28 mouse cellular contexts compared by ENCODE assay signal in the genomic region with DNA sequence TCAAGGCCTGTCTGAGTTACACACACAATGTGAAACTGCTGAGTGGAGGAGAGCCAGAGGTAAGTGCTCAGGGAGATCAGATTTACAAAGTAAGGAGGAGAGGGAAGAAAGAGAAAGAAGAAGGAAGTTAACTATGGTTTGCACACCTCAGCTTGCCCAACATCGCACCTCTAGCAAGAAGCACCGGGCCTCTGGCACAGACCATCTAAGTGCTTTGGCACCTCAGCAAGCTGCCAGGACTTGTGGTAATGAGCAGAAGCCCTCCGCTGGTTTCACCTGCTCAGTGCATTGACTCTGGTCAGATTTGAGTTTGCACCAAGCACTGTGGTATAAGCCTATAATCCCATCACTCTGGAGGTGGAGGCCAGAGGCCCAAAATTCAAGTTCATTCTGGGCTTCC.
DNase-seq lines count a peak whose midpoint lies in the region; ATAC-seq and TF ChIP-seq lines count a peak whose summit lies in the region.
"Had no signal": no experiment of that assay in that cellular context is flagged by ENCODE, and none has a peak within 500 bp of the region (broad histone marks: within the 10 kb centered on the region; RNA-seq: fewer than 3 reads in every experiment).

No protein-coding gene starts in this region.

- no peak for ATAC-seq in intestine, embryonic 16.5 days
- no peak for ATAC-seq in intestine, embryonic 15.5 days
- ATAC-seq in kidney, embryonic 15.5 days (replicated peaks; ENCODE audit: low FRiP score) = no peak
- ATAC-seq in kidney, postnatal 0 days (replicated peaks; ENCODE audit: low FRiP score, low read depth) = no peak
- ATAC-seq: activated CD4-positive, CD25-positive, alpha-beta regulatory T cell, adult 4 months; CD4-positive, CD25-positive, alpha-beta regulatory T cell, adult 4 months; forebrain, embryonic 14.5 days; Patski had no signal

- no peaks in the 10 kb centered on the region for H3K9me3 ChIP-seq in intestine, embryonic 16.5 days (ENCODE audit: control insufficient read depth, low read length)
- no peaks in the 10 kb centered on the region for H3K9me3 ChIP-seq in intestine, embryonic 15.5 days
- no peaks in the 10 kb centered on the region for H3K9me3 ChIP-seq in kidney, embryonic 15.5 days (replicated peaks)
- H3K9me3 ChIP-seq in kidney, postnatal 0 days (replicated peaks; ENCODE audit: low read length) = no peaks in the 10 kb centered on the region
- H3K9me3 ChIP-seq: embryonic facial prominence, embryonic 13.5 days; embryonic facial prominence, embryonic 15.5 days; forebrain, embryonic 10.5 days; forebrain, embryonic 12.5 days; G1E had no signal

- DNase-seq in kidney, postnatal 4 days = no peak
- DNase-seq in kidney, postnatal 0 days (ENCODE audit: low spot score) = no peak
- DNase-seq in kidney, adult 8-10 months = no peak
- DNase-seq in natural killer cell, adult 2 months (ENCODE audit: low spot score in 2 of 2) = peak; percentile 34 to 52
- DNase-seq in adrenal gland, adult 2 months = no peak
- DNase-seq: adrenal gland, postnatal 10 days; adrenal gland, postnatal 25 days; B cell, adult 2 months; cerebellum, adult 11 months; cerebellum, adult 18-20 months; cerebellum, adult 8-10 months; cerebellum, adult 9-11 months; cerebellum, postnatal 14 days; cerebellum, postnatal 36 days; embryo, embryonic 11 days had no signal

- H3K4me1 ChIP-seq in intestine, embryonic 16.5 days (ENCODE audit: control insufficient read depth, insufficient read depth, low read length) = peaks cover 4% of the 10 kb centered on the region; the same call in 1 of the 2 replicates
- peaks cover 7% of the 10 kb centered on the region; the same call in 1 of the 2 replicates for H3K4me1 ChIP-seq in intestine, embryonic 15.5 days (replicated peaks)
- H3K4me1 ChIP-seq in kidney, embryonic 15.5 days = peaks cover 58% of the 10 kb centered on the region
- peaks cover 10% of the 10 kb centered on the region for H3K4me1 ChIP-seq in kidney, postnatal 0 days (replicated peaks; ENCODE audit: insufficient read depth, low read length)
- H3K4me1 ChIP-seq: forebrain, embryonic 12.5 days had no signal

- H3K27ac ChIP-seq in intestine, embryonic 16.5 days (ENCODE audit: low read length) = no peak overlapping the region
- no peak overlapping the region for H3K27ac ChIP-seq in intestine, embryonic 15.5 days
- H3K27ac ChIP-seq in kidney, embryonic 15.5 days = peak overlapping the region; percentile 75
- H3K27ac ChIP-seq in kidney, postnatal 0 days = peak overlapping the region; percentile 60
- H3K27ac ChIP-seq: embryonic facial prominence, embryonic 13.5 days; embryonic facial prominence, embryonic 15.5 days; forebrain, embryonic 10.5 days; forebrain, embryonic 12.5 days had no signal

- 0 out of 2 replicates have a peak overlapping the region, but pooled peaks have one; percentile 15 for H3K9ac ChIP-seq in intestine, embryonic 16.5 days (ENCODE audit: low read depth, low read length)
- no peak overlapping the region for H3K9ac ChIP-seq in intestine, embryonic 15.5 days
- H3K9ac ChIP-seq in kidney, embryonic 15.5 days = no peak overlapping the region
- H3K9ac ChIP-seq in kidney, postnatal 0 days (ENCODE audit: low read depth, low read length) = no peak overlapping the region
- H3K9ac ChIP-seq: embryonic facial prominence, embryonic 13.5 days; embryonic facial prominence, embryonic 15.5 days; forebrain, embryonic 12.5 days had no signal

- no peaks in the 10 kb centered on the region for H3K36me3 ChIP-seq in intestine, embryonic 16.5 days (ENCODE audit: control insufficient read depth, insufficient read depth, low read length)
- no peaks in the 10 kb centered on the region for H3K36me3 ChIP-seq in intestine, embryonic 15.5 days
- no peaks in the 10 kb centered on the region for H3K36me3 ChIP-seq in kidney, embryonic 15.5 days
- no peaks in the 10 kb centered on the region for H3K36me3 ChIP-seq in kidney, postnatal 0 days (ENCODE audit: insufficient read depth, low read length)
- H3K36me3 ChIP-seq: embryonic facial prominence, embryonic 13.5 days; embryonic facial prominence, embryonic 15.5 days; forebrain, embryonic 10.5 days; forebrain, embryonic 12.5 days; G1E had no signal

- H3K4me3 ChIP-seq in intestine, embryonic 16.5 days (ENCODE audit: low read length) = no peak overlapping the region
- H3K4me3 ChIP-seq in intestine, embryonic 15.5 days (replicated peaks) = no peak overlapping the region
- no peak overlapping the region for H3K4me3 ChIP-seq in kidney, embryonic 15.5 days (replicated peaks)
- H3K4me3 ChIP-seq in kidney, postnatal 0 days (replicated peaks; ENCODE audit: low read depth, low read length) = no peak overlapping the region
- H3K4me3 ChIP-seq: embryonic facial prominence, embryonic 13.5 days; embryonic facial prominence, embryonic 15.5 days; erythroblast, embryonic 14.5 days; forebrain, embryonic 10.5 days; forebrain, embryonic 12.5 days had no signal

- H3K4me2 ChIP-seq in intestine, embryonic 16.5 days (ENCODE audit: low read depth, low read length) = 0 out of 2 replicates have a peak overlapping the region, but pooled peaks have one; percentile 2
- H3K4me2 ChIP-seq in intestine, embryonic 15.5 days (replicated peaks) = no peak overlapping the region
- no peak overlapping the region for H3K4me2 ChIP-seq in kidney, embryonic 15.5 days
- H3K4me2 ChIP-seq in kidney, postnatal 0 days (ENCODE audit: low read length) = no peak overlapping the region
- H3K4me2 ChIP-seq: embryonic facial prominence, embryonic 13.5 days; embryonic facial prominence, embryonic 15.5 days; forebrain, embryonic 12.5 days had no signal

- 81% methylated on average over 3 of the region's 3 CpGs for WGBS in intestine, embryonic 16.5 days
- WGBS in intestine, embryonic 15.5 days = 86% methylated on average over 3 of the region's 3 CpGs
- 61% methylated on average over 3 of the region's 3 CpGs for WGBS in kidney, embryonic 15.5 days
- WGBS in kidney, postnatal 0 days = 59% methylated on average over 3 of the region's 3 CpGs

- H3K27me3 ChIP-seq in intestine, embryonic 16.5 days (replicated peaks; ENCODE audit: control insufficient read depth, insufficient read depth, low read length) = no peaks in the 10 kb centered on the region
- no peaks in the 10 kb centered on the region for H3K27me3 ChIP-seq in intestine, embryonic 15.5 days (replicated peaks)
- no peaks in the 10 kb centered on the region for H3K27me3 ChIP-seq in kidney, embryonic 15.5 days
- H3K27me3 ChIP-seq in kidney, postnatal 0 days (ENCODE audit: insufficient read depth, low read length) = no peaks in the 10 kb centered on the region
- H3K27me3 ChIP-seq: embryonic facial prominence, embryonic 13.5 days; embryonic facial prominence, embryonic 15.5 days; forebrain, embryonic 12.5 days; Patski had no signal

- TF ChIP-seq CTCF in kidney, postnatal 0 days (IDR thresholded peaks at IDR 0.05; ENCODE audit: low read depth) = no peak

Comparison
In these comparisons a context has a peak if more than half of its experiments do, and no peak if none do; other contexts are left out.
1. H3K27ac ChIP-seq: peak in kidney, embryonic 15.5 days (single experiment) and kidney, postnatal 0 days (single experiment); none in intestine, embryonic 16.5 days (single experiment) and intestine, embryonic 15.5 days (single experiment).
2. DNase-seq: peak in natural killer cell, adult 2 months (2 of 2); none in kidney, postnatal 4 days (0 of 2), kidney, postnatal 0 days (single experiment), kidney, adult 8-10 months (0 of 2) and adrenal gland, adult 2 months (single experiment).